Mouse (Mus musculus) adipocyte (in vitro differentiated cells): ENCODE results near the gene Clnk.
A peak's percentile ranks its signal among the peaks of the same experiment; 100 is the strongest.

Experiments
- DNase-seq: peaks from one replicate; pipeline ENCODE4 v3.0.0-alpha.2; 2016; ENCODE audit warnings: low spot score

The Clnk gene

DNA sequence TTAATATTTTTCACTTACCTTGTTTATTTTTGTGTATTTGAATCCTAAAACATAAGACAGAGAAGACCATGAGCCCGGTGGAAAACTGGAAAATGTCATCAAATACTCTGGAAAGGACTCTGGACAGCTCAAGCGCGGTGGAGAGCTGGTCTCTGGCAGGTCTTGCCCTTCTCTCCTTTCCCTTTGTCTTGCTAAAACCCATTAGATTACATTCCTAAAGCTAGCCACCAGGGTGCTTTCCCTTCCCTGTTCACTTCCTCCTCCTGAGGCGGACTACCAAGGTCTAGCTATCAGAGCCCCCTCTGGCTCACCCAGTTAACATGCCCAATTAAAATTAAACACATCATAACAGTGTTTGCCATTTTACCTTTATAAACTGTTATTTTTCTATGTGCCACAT lies 123.9 kb downstream of the Clnk start:
- no peak for DNase-seq

DNA sequence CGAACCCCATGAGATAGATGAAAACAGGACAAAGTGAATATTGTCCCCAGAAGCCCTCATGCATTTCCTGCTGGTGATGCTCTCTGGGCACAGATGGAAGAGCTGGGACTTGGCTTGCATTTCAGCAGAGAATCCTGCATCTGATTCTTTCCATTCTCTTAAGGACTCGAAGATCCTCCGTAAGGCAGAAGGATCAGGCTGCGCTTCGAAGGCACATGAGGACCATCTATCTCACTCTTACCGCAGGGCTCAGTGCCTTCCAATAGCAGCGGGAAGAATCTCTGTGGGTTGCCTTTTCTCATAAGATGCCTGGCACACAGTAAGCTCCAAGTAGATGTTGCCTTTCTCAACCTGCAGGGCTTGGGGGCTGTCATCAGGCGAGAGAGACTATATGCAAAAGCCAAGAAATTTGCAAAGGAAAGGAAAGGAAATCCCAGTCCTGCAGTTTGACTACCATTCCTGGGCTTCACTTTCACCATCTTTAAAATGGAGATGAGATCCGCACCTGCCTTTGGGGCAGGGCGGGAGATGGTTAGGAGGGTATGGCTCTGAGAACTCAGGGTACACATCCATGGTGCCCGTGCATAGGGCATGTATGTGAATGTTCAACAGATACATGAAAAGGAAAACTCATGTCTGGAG lies 167.6 kb downstream of the Clnk start:
- no peak for DNase-seq

GRCm38 (mm10) chr5:38707364-38708075 lies 169.1 kb downstream of the Clnk start:
- no peak for DNase-seq

DNA sequence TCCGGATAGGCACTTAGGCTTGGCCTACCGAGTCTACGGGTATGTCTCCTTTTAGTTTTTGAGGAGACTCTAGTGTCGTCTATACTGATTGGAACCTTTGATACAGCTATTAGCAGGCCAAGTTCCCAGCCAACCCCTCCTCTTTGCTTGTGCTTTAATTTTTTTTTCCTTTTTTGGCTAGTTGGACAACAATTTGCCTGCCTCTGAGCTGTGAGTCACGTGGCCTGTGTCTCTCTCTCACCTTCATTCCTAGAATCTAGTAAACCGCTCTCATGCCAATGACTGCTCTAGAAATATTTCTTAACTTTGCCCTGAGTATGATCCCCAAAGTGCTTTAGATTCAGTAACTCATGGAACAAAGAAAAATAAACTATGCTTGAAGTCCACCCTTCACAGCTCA lies 173.7 kb downstream of the Clnk start:
- DNase-seq = no peak

DNA sequence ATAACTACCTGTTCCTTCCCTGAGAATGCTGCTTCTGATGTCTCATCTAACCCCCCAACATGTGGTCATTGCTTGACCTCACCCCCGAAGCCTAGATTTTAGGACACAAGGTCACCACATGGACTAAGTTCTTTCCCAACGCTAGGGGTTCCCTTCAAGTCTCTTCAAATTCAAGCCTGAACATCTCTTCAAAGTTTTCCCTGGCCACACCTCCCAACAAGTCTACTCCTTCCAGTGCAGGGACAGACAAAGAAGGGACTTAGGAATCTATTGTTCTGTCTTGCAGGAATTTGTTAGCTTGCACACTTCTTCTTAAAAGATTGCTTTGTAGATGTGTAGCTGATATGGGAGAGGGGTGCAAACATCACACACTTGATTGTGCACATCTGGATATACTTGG lies 174.5 kb downstream of the Clnk start:
- DNase-seq = no peak

DNA sequence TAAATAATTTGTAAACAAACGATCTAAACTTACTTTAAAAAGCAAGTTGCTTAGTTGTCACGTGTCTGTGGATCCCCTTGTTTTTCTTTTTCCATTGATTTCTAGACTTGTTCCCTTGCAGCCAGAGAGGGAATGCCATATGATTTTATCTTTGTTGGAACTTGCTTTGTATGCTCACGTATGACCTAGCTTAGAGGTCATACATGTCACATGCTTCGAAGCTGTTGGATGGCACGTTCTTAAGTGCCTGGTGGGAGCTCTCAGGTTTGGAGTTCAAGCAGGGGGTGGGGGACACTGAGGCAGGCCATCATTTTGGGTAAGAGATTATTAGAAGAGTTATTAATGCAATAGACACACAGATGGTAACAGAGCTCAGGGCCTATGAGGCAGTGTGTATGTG lies 178.1 kb downstream of the Clnk start:
- DNase-seq = no peak

DNA sequence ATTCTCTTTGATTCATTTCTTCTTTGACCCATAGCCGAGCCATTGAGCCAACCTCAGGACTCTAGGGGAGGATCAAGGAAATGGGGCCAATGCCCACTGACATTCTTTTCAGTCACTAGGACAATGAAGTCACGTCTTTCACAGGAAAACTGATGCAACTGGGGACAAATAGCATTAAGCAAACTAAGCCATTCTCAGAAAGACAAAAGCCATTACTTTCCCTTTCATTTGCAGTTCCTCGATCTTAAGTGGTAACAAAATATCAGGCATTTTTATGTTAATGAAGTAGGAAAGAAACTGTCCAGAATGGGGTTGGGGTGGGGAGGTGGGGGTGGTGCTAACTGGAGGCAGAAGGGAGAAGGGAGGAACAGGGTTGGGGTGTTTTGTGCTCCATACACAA lies 178.6 kb downstream of the Clnk start:
- no peak for DNase-seq

GRCm38 (mm10) chr5:38696616-38697375 lies 179.8 kb downstream of the Clnk start:
- no peak for DNase-seq

DNA sequence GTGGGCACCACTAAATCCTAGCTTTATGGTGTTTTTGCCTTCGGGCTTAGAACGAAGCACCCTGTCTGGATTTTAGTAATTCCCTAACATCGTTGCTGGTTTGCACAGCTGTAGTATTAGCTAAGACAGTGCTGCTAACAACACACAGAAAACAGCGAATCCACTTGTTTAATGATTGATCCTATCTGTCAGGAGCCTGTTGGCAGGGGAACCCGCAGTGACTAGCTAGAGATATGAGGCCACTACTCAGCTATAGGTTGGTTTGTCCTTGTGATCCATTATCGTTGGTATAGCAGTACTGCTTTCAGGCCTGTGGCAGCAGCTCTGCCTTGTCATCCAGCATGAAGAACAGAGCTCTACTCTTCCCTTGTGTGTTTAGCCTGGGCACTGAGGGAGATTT lies 183.8 kb downstream of the Clnk start:
- DNase-seq = no peak

DNA sequence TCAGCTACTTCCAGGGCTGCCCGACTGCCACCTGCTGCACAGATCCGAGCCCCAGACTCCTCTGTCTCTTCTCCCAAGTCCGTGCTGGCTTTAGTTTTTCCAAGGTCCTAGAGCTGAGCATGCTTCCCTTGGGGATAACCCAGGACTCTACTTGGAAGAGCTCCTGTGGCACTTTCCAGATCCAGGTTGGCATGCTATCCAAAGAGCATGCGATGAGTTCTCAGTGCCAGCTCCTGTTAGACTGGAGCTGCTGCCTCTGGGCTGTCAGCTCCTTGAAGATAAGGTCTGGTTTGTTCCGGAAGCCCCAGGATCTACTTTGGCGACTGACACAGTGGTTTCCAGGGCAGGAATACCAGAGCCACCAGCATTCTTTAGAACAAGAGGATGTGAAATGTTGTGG lies 187.4 kb downstream of the Clnk start:
- peak; percentile 64 for DNase-seq

DNA sequence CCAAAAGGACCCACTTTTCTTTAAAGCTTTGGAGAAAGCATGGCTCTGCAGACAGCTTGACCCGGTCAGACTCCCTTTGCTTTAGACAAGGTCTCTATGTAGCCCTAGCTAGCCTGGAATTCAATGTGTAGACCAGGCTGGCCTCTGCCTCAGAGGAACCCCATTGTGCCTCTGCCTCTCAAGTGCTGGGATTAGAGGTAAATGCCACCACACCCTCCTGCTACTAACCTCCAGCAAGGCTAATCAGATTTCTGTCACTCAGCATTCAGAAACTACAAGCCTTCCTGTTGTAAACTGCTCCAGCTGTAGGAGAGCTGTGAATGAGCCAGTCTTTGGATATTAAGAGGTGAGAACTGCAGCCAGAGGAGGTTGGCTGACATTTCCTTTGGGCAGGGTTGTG lies 188.9 kb downstream of the Clnk start:
- DNase-seq = no peak

GRCm38 (mm10) chr5:38684164-38684911 lies 192.3 kb downstream of the Clnk start, which contains the start of gene Zfp518b:
TSS of gene Zfp518b (minus strand) at chr5:38684826.
- peak; percentile 55 for DNase-seq

DNA sequence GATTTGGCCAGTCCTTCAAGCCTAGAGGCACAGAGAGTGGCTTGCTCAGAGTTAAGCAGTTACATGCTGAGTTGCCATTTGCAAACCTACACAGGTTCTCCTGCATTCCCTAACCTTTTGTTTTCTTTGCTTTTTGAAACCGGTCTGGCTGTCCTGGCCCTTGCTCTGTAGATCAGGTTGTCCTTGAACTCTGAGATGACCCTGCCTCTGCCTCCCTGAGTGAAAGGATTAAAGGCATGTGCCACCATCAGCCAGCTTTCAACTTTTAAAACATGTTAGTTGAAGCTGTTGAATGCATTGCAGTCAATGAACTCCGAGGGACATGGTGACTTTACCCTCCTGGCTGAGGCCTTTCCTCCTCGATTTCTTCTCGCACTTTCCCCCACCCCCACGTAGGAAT lies 217.8 kb downstream of the Clnk start:
- no peak for DNase-seq
